Mouse (Mus musculus): ENCODE measurements around the gene Mgrn1.

Gene Mgrn1

DNA sequence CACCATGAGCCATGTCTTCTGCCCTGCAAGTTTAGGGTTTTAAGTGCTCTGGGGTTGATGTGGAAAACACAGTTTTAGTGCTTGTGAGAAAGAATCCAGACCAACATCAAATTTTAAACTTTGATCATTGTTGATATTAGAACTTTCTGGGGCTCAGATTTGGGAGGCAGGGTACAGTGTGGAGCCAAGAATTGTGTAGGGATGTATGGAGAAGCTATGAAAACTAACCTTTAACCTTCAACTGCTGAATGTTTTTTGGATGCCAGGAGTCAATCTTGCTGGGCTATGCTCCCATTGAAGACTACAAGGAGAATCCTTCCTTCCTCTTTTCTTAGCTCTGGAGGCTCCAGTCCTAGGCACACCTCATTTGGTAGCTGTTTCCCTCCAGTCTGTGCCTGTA lies 20.5 kb downstream of the Mgrn1 start:
- CTCF ChIA-PET: no interaction called here

DNA sequence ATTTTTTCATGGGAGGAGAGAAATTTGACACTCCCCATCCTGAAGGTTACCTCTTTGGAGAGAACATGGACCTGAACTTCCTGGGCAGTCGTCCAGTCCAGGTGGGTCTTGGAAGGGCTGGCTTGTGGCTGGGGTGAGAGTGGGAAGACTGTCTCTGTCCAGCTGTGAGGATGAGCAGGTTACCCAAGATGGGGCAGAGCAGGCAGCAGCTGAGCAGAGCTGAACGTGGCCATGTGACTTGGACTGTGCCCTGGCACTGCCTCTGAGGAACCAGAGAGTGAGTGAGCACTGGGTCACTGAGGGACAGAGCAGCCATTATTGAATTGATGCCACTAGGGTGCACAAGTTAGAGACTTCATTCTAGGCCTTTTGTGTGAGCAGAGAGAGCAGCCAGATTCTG lies 21.3 kb downstream of the Mgrn1 start:
- CTCF ChIA-PET: interaction anchor here (0.7 kb wide), 1 partner anchor 36 kb away, joined by 3 read pairs; no protein-coding TSS in a partner anchor

DNA sequence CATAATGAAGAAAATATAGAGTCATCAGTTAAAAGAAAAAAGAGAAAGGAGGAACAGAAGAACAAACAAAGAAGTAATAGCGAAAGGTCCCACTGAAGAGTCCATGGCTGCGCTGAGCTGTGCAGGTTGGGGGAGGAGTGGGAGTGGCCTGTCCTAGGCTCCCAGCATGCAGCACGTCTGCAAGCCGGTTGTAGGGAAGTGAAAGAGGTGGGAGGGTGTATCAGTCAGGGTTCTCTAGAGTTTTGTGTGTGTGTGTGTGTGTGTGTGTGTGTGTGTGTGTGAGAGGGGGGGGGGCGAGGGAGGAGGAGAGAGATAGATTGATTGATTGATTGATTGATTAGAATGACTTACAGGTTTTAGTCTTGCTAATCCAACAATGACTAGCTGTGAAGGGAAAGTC lies 21.9 kb downstream of the Mgrn1 start:
- CTCF ChIA-PET: interaction anchor here (0.5 to 0.7 kb wide), 2 partner anchors 12 to 37 kb away, joined by 3 to 5 read pairs; no protein-coding TSS in a partner anchor

DNA sequence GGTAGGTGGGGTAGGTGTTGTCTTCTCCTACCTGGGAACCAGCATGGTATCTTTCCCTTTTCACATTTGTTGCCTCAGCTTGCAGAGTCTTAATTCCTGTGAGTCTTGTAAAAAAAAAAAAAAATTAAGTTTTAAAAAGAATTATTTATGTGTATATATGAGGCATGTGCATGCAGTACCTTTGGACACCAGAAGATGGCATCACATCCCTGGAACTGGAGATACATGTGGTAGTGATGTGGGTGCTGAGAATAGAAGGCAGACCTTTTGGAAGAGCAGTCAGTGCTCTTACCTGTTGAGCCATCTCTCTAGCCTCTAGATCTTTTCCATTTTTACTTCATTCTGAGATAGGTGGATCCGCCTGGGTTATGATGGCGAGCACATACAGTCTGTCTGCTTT lies 23.7 kb downstream of the Mgrn1 start:
- CTCF ChIA-PET: no interaction called here

DNA sequence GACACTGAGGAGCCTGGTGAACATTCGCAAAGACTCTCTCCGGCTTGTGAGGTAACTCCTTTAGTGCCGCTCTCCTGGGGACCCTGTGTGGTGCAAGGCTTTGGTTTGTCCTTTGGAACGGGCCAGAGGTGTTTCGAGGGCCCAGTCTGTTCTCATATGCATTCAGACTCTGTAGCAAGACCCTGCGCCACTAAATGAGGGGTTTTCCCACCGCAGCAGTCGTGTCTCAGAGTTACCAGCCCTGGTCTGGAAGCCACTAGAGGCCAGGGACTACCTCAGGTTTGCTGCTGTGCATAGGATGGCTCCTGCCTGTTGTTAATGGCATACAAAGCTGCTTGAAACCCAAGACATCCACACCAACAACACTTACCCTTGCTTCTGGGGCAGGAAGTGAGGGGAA lies 24.7 kb downstream of the Mgrn1 start:
- CTCF ChIA-PET: no interaction called here

DNA sequence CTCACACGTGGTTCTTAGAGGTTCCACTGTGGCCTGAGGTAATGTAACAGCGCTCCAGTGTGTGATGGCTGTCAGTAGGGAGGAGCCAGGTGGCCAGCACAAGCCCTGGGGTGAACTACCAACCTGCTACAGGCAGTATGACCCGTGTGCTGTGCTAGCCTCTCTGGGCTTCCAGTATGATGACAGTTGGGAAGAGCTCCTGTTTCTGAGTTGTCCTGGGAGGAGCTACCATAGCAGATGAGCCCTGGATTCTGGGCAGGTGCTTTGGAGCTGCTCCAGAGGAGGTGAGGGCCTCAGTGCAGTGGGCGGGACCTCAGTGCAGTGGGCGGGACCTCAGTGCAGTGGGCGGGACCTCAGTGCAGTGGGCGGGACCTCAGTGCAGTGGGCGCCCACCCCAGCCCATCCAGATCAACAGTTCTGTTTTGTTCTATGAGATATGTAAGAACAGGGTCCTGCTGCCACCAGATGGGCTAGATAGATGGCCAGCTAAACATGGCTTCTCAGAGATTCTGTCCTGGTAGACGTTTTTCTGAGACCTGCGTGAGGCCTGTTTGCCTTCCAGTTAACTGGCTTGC lies 26.1 kb downstream of the Mgrn1 start:
- CTCF ChIA-PET: no interaction called here

DNA sequence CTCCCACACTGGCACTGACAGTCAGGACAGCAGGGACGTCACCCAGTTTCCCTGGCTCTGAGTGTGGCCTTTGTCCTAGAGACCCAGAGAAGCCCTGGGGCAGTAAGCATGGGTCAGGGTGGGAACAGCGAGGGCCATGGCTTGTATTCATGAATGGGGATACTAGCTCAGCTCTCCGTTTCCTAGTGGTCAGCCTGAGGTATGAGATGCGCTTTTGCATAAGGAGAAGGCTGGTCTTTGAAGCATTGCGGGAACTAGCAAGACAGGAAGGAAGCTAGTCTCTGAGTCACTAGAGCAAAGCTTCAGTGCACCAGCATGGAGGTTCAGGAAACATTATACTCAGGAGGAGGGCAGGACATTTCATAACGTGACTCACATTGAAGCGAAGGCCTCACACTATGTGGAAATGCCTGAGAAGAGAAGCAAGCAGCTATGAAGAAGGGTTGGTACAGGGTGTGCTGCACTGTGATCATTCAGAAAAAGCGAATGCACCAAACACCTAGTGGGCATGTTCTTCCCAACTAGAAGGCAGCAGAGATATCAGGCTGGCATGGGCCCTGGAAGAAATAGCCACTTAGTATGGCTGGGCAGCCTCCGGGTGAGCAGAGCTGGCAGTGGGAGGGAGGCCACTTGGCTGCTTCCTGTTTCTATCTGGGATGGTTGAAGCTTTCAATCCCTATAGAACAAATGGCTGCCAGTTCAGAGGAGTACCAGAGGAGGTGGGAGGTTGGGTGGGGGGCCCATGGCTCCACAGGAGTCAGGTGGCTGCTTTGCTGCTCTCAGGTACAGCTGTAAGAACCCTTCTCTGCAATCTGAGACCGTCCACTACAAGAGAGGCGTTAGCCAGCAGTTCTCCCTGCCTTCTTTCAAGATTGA lies 27.1 kb downstream of the Mgrn1 start:
- CTCF ChIA-PET: interaction anchor here (0.9 to 2.0 kb wide), 4 partner anchors 21 to 39 kb away, joined by 3 to 10 read pairs (median 4); partner anchors contain the start of gene Ubald1

DNA sequence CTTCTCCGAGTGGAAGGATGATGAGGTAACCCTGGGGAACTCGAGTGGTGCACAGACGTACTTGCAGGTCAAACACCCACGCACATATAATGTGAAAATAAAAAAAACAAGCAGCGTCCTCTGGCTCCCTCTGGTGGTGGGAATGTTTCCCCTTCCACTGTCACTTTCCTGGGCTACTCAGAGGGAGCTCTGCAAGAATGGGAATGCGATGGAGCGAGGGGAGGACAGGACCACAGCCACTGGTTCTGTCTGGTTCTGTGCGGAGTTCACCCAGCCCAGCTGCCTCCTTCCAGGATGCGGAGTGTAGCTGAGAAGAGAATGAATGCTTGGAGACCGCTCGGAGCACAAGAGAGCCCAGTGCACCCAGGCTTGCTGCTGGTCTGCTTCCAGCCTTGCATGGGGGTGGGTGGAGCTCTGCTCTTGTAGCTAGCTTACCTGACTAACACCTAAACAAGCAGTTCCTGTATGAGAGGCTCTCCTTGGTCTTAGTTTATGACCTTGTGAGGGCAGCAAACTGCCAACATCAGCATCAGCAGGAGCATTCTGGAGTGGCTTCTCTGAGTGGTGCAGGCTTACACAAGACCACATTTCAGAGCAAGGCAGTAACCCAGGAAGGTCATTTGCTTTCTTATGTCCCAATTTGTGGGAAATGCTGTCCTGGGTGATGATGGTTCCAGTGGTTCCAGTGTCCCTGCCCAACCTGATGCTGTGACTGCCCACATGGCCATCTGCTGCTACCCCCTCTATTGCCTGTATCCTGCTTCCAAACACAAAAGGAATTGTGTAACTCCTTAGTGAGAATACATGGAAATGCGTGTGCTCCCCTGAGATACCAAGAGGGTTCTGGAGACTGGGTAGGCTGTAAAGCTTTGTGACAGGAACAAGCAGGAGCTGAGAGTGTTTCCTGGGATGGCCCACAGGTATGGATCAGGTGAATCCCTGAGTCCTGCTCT lies 28.0 kb downstream of the Mgrn1 start:
- CTCF ChIA-PET: interaction anchor here (0.7 to 2.0 kb wide), 3 partner anchors 34 to 50 kb away, joined by 3 to 10 read pairs (median 3); partner anchors contain the start of gene Ubald1

DNA sequence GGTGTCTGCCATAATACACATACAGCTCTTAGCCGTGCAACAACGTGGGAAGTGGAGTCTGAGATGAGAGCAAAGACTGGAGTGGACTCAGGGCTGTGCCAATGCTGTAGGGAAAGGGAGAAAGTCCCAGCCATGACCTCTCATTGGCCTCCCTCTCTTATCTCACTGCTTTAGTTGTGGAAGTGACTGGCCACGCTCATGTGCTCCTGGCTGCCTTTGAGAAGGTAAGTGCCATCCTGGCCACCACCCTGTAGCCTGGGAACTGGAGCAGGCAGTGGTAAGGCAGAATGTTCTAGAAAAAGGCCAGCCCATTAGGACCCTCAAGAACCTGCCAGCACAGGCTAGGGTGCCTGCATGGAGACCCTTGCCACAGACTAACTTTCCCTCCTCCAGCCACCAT lies 29.9 kb downstream of the Mgrn1 start:
- CTCF ChIA-PET: interaction anchor here (1.0 kb wide), 1 partner anchor 23 kb away, joined by 4 read pairs; no protein-coding TSS in a partner anchor

DNA sequence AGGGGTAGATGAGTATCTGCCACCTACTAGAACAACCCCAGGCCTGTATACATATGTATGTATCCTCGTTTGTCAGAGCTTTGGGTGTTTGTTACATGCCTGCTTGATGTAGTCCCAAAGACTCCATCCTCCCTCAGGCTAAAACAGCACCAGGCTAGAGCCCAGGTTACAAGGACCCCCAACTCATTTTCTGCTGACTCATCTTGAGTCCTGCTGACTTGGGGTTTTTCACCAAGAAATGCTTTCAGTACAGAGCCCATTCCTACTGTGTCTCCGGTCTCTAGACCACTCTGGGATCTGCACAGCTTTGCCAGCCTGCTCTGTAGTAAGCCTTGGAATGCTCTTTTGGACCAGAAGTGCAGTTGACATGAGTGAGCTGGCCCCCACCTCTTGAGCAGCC lies 30.6 kb downstream of the Mgrn1 start:
- CTCF ChIA-PET: interaction anchor here (1.0 kb wide), 1 partner anchor 23 kb away, joined by 4 read pairs; no protein-coding TSS in a partner anchor

DNA sequence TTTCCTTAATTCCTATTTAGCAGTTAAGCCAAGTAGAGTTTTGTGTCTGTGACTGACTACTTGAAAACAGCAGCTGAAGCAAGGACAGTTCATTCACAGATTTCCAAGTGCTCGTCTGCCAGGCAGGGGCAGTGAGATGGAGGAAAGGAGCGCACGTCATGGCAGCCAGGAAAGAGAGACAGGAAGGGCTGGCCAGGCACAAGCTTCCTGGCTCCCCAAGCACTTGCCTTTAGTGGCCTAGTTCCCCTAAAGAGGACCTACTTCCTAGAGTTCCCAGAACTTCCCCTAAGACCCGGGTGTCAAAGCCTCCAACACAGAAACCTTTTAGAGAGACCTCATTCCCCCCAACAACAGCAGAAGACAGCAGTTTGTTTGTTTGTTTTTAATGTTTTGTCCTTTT lies 34.5 kb downstream of the Mgrn1 start:
- CTCF ChIA-PET: no interaction called here

DNA sequence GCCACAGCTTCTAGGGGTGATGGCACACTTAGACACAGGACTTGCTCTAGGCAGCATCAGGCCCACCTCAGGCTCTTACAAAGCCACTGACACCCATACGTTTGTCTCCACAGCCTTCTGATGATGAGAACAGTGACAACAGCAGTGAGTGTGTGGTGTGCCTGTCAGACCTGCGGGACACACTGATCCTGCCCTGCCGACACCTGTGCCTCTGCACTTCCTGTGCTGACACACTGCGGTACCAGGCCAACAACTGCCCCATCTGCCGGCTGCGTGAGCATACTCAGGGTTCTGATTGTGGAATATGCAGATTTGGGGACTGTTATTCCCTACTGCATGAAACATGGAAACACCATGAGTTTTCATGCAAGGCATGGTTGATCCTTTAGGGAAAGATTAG lies 36.4 kb downstream of the Mgrn1 start:
- CTCF ChIA-PET: no interaction called here

DNA sequence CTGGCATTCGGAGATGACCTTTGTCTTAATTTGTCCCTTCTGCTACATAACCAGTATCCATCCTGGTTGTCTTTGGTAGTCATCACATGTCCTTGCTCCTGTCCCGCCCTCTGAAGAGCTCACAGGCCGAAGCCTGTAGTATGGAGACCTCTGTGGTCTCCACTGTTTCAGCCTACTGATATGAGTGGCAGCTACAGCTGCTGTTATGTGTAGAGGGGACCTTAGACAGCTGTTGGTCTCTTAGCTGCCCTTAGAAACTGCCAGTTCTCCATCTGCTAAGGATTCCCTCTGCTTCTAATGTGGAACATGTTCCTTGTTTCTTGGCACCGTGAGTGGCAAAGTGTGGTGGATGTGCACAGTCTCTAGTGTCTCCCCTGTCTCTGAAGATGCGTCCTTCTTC lies 37.9 kb downstream of the Mgrn1 start:
- CTCF ChIA-PET: interaction anchor here (0.6 kb wide), 1 partner anchor 43 kb away, joined by 4 read pairs; no protein-coding TSS in a partner anchor

DNA sequence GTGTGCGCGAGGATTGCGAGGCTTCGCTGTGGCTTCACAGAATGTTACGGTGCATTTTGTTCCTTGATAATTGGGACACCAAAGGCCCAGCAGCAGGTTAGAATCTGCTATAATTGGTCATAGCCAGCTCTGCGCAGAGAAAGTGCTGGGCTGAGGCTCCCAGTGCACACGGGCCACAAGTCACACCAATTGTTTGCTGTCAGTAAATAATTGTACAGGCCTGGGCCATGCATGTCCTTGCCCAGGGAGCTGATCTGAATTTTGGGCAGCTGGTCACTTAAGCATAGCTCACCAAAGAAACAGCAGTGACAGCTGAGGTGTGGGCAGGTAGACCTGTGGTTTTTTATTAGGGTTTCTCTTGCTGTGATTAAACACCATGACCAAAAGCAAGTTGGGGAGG lies 41.9 kb downstream of the Mgrn1 start:
- CTCF ChIA-PET: no interaction called here

DNA sequence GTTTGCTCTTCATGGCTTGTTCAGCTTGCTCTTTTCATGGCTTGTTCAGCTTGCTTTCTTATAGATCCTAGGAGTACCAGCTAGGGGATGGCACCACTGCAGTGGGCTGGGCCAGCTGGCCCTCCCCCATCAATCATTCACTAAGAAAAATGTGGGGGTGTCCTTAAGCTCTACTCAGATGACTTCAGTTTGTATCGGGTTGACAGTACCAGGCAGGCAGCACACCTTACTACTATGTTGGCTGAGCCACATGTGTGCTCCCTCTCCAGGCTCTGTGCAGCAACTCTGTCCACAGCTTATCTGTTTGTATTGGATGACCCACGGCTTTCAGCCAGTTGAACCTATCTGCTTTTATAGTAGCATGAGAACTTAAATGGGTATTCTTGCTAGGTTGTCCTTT lies 42.4 kb downstream of the Mgrn1 start:
- CTCF ChIA-PET: no interaction called here

DNA sequence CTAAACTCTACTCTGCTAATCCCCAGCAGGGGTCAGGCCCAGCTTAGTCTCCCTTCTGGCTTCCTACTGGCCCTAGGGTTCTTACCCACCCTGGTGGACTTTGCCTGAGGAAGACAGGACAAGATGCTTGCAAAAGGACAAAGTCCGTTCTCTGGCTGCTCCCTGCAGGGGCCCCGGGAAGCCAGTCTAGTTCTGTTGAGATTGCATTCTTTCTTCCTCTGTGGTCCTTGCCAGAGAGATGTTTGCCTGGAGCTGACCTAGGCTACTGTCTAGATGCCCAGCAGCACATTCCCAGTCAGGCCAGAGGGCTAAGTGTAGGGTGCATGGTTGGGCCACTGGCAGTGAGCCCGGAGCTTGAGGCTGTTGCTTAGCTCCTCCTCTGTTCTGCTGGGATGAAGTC lies 46.4 kb downstream of the Mgrn1 start:
- CTCF ChIA-PET: interaction anchor here (0.6 kb wide), 1 partner anchor 18 kb away, joined by 3 read pairs; no protein-coding TSS in a partner anchor

DNA sequence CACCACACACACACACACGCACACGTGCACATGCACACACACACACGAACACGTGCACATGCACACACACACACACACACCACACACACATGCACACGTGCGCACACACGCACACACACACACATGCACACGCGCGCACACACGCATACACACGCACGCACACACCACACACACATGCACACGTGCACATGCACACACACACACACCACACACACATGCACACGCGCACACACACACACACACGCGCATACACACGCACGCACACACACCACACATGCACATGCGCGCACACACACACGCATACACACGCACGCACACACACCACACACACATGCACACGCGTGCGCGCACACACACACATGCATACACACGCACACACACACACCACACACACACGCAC lies 49.4 kb downstream of the Mgrn1 start:
- CTCF ChIA-PET: no interaction called here

DNA sequence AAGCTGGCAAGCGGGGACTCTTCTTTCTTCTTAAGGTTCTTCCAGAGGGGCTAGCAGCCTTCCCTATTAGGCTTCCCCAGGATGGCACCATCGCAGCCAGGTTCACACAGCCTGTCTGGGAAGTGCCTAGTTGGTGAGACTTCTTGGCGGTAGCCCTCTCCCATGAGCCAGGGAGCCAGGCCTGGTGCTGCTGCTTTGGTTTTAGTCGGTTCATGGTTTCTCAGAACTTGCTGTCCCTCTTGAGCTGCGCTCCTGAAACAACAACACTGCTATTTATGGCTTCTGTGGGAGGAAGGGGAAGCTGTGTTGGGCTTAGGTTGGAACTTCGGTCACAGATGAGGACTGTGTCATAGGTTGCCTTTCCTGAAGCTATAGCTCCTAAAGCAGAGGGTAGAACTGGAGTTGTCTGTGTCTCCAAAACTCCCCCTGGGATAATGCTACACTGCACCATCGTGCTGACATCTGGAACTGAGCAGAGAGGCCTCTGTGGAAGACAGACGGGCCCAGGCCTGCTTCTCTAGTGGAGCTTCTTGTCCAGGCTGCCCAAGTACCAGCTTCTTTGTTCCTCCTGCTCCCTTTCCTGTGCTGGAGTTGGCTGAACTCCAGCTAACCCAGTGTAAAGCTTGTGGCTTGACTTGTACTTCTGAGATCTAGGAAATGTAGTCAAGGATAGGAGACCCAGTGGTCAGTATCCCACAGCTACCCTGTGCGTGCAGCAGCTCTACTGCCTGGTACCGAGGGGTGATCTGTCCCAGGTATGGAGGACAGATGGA lies 50.1 kb downstream of the Mgrn1 start:
- CTCF ChIA-PET: no interaction called here

DNA sequence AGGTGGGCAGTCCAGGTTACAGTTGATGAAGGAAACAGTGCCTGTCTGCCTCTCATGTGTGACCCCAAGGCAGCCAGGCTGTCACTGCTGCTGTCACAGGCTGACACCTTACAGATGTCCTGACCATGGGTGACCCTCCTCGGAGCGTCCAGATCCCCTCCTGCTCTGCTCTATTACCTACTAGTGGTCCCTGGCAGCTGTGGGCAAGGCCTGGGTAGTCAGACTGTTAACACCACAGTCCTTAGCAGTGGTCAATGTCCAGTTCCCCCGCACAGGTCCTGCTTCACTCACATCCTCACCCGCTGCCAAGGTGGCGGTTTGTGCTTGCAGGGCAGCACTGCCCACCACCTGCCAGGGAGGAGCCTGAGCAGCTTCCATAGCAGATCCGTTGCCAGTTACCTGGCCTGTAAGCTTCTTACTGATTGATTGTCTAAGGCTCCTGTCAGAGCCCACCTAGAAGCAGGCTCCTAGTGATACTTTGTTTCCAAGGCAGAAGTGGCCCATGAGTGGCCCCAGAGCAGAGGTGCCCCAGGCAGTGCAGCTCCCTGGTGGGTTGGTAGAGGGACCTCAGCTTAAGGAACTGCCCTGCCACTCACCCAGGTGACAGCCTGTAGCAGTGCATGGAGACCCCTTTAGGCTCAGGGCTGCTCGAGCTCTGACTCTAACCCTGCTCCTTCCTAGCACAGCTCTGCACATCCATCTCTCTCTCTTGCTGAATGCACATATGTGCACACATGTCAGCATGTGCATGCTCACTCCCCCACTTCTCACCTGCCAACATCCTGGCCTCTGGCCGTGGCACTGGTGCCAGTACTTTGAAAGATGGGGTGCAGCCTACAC lies 51.5 kb downstream of the Mgrn1 start:
- CTCF ChIA-PET: no interaction called here

DNA sequence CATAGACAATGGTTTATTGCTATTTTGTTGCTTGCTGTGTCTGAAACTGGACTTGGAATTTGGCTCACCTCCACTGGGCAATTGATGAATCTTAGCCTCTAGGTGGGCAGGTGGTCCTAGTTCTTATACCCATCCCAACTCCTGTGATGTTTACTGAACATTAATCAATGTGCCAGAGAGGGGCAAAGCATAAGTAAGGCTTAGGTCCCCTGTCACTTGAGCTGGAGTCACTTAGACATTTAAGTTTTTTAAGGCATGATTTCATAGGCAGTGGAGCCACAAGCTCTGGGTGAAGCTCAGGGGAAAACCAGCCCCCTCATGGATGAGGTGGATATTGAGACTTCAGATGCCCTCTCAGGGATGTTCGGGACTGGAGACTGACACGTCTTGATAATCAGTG lies 52.4 kb downstream of the Mgrn1 start, which contains the start of gene Nudt16l1:
Gene Nudt16l1 (plus strand): TSS at position 301 of the 400 bp plus-strand sequence.
- CTCF ChIA-PET: no interaction called here

Data from spleen, embryonic (tissue).